Mouse (Mus musculus) kidney, adult 2 months (tissue): ENCODE measurements around the gene Slc16a6.

ENCODE experiments used
- CTCF ChIP-seq: fragments of 200-500 bp; conservative IDR thresholded peaks from 2 replicates; pipeline ENCODE4 v1.5.1; 2011; ENCODE audit warnings: low read depth, mild to moderate bottlenecking, control low read depth, low read length, moderate library complexity, mixed read lengths; ENCODE audit not compliant: insufficient read depth, insufficient read length
- POLR2A ChIP-seq: fragments of 200-500 bp; IDR thresholded peaks from one replicate; pipeline ENCODE4 v1.6.1; 2011; ENCODE audit warnings: low read depth, low read length, control low read depth

DNA sequence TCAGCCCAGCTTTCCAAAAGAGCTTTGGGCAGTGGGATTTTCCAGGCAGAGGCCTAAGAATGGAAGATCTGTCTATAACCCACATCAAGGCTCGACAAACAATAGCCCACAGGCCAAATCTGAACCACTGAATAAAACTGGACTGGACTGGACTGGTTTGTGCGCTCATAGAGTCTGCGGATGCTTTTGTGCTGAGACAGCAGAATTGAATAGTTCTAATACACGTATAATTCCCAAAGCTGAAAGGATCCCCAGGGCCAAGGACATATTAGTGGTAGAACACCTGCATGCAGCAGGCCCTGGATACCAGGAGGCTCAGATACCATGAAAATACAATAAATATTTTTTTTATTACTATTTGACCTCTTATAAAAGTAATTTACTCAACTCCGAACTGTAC is 17.1 kb downstream of the Slc16a6 start:
- TF ChIP-seq CTCF (no peak), POLR2A (no peak)
